Mouse (Mus musculus) MEL (cell line): ENCODE data around the gene Slco4a1. TPM values are rescaled to one million over a fixed set of nuclear protein-coding genes. Genes with fewer than 3 reads are reported as not detected.

ENCODE experiments used
- DNase-seq: peaks from one replicate; pipeline ENCODE4 v3.0.0; 2011; ENCODE audit warnings: low read depth, low spot score
- H3K27ac ChIP-seq: 2 replicates; pipeline ENCODE4 v1.5.1; 2012; ENCODE audit warnings: low read depth, mild to moderate bottlenecking, control low read depth, low read length, moderate library complexity; ENCODE audit not compliant: control insufficient read depth
- H3K27me3 ChIP-seq, 2 experiments: fragments of 150-350 bp in 1 of 2; sonication (generic) in 1 of 2; 2 replicates each; pipeline ENCODE4 v1.6.1; 2012; ENCODE audit warnings: low read length in 2 of 2, mild to moderate bottlenecking in 2 of 2, improper control_type of control experiment in 1 of 2, moderate library complexity in 1 of 2; ENCODE audit not compliant: insufficient read depth in 2 of 2, control insufficient read depth in 1 of 2
- H3K36me3 ChIP-seq, 2 experiments: 2 replicates each; pipeline ENCODE4 v1.6.1; 2012 to 2014; ENCODE audit warnings: low read length in 2 of 2, improper control_type of control experiment in 1 of 2, inconsistent platforms in 1 of 2, mild to moderate bottlenecking in 1 of 2; ENCODE audit not compliant: insufficient read depth in 2 of 2, control insufficient read depth in 1 of 2
- H3K4me1 ChIP-seq, 2 experiments: fragments of 150-350 bp in 1 of 2; sonication (generic) in 1 of 2; 2 replicates each; pipeline ENCODE4 v1.6.1; 2012; ENCODE audit warnings: low read length in 2 of 2, improper control_type of control experiment in 1 of 2, mild to moderate bottlenecking in 1 of 2; ENCODE audit not compliant: insufficient read depth in 2 of 2, control insufficient read depth in 1 of 2
- H3K4me3 ChIP-seq, 2 experiments: fragments of 150-350 bp in 1 of 2; sonication (generic) in 1 of 2; 2 replicates each; pipeline ENCODE4 v1.5.1; 2012; ENCODE audit warnings: low read depth in 2 of 2, low read length in 2 of 2, mild to moderate bottlenecking in 2 of 2, moderate library complexity in 2 of 2, control low read depth in 1 of 2, improper control_type of control experiment in 1 of 2; ENCODE audit not compliant: control insufficient read depth in 1 of 2, insufficient read depth in 1 of 2
- H3K79me2 ChIP-seq: 2 replicates; pipeline ENCODE4 v1.6.1; 2012; ENCODE audit warnings: mild to moderate bottlenecking, low read length, moderate library complexity; ENCODE audit not compliant: control insufficient read depth, poor library complexity, insufficient read depth
- H3K9ac ChIP-seq: 2 replicates; pipeline ENCODE4 v1.6.1; 2012; ENCODE audit warnings: low read depth, mild to moderate bottlenecking, control low read depth, low read length, moderate library complexity; ENCODE audit not compliant: control insufficient read depth, poor library complexity, severe bottlenecking
- H3K9me3 ChIP-seq: fragments of 150-350 bp; sonication (generic); replicated peaks from 2 replicates; pipeline ENCODE4 v1.6.1; 2012; ENCODE audit warnings: mild to moderate bottlenecking, low read length, improper control_type of control experiment, moderate library complexity; ENCODE audit not compliant: insufficient read depth
- BHLHE40 ChIP-seq: IDR thresholded peaks from 2 replicates; pipeline ENCODE4 v1.6.1; 2012; ENCODE audit warnings: low read depth, mild to moderate bottlenecking, inconsistent platforms, low read length, improper control_type of control experiment, borderline replicate concordance
- CHD2 ChIP-seq: IDR thresholded peaks from 2 replicates; pipeline ENCODE4 v1.6.1; 2011; ENCODE audit warnings: low read length, improper control_type of control experiment
- E2F4 ChIP-seq: IDR thresholded peaks from 2 replicates; pipeline ENCODE4 v1.6.1; 2011; ENCODE audit warnings: low read depth, low read length, improper control_type of control experiment, borderline replicate concordance
- EP300 ChIP-seq, 2 experiments: IDR thresholded peaks; 2 replicates each; pipeline ENCODE4 v1.6.1; 2011; ENCODE audit warnings: improper control_type of control experiment in 2 of 2, low read length in 2 of 2, low read depth in 1 of 2, mild to moderate bottlenecking in 1 of 2
- ETS1 ChIP-seq: IDR thresholded peaks from 2 replicates; pipeline ENCODE4 v1.6.1; 2012; ENCODE audit warnings: low read depth, mild to moderate bottlenecking, inconsistent platforms, low read length, improper control_type of control experiment, moderate library complexity
- GABPA ChIP-seq: IDR thresholded peaks from 2 replicates; pipeline ENCODE4 v1.6.1; 2012; ENCODE audit warnings: low read depth, mild to moderate bottlenecking, inconsistent platforms, low read length, improper control_type of control experiment, moderate library complexity
- GATA1 ChIP-seq: IDR thresholded peaks from 2 replicates; pipeline ENCODE4 v1.6.1; 2011; ENCODE audit warnings: low read depth, low read length, improper control_type of control experiment
- HCFC1 ChIP-seq: IDR thresholded peaks from 2 replicates; pipeline ENCODE4 v1.6.1; 2012; ENCODE audit warnings: low read depth, mild to moderate bottlenecking, inconsistent platforms, low read length, improper control_type of control experiment, moderate library complexity
- JUND ChIP-seq: IDR thresholded peaks from 2 replicates; pipeline ENCODE4 v1.6.1; 2011; ENCODE audit warnings: low read depth, mild to moderate bottlenecking, improper control_type of control experiment, low read length
- KAT2A ChIP-seq: conservative IDR thresholded peaks from 2 replicates; pipeline ENCODE4 v1.6.1; 2012; ENCODE audit warnings: low read depth, low read length, improper control_type of control experiment, inconsistent platforms
- MAX ChIP-seq: IDR thresholded peaks from 2 replicates; pipeline ENCODE4 v1.6.1; 2011; ENCODE audit warnings: low read length, improper control_type of control experiment
- MEF2A ChIP-seq: IDR thresholded peaks from 2 replicates; pipeline ENCODE4 v1.6.1; 2014; ENCODE audit warnings: low read depth, mild to moderate bottlenecking, inconsistent platforms, low read length, improper control_type of control experiment; ENCODE audit not compliant: poor library complexity, insufficient replicate concordance, severe bottlenecking; ENCODE audit errors: extremely low read depth
- MYB ChIP-seq: IDR thresholded peaks from 2 replicates; pipeline ENCODE4 v1.6.1; 2011; ENCODE audit warnings: mild to moderate bottlenecking, low read depth, low read length, improper control_type of control experiment
- MYC ChIP-seq: IDR thresholded peaks from 2 replicates; pipeline ENCODE4 v1.6.1; 2011; ENCODE audit warnings: low read depth, mild to moderate bottlenecking, low read length, improper control_type of control experiment, moderate library complexity
- NELFE ChIP-seq: IDR thresholded peaks from 2 replicates; pipeline ENCODE4 v1.6.1; 2011; ENCODE audit warnings: low read depth, low read length, improper control_type of control experiment
- NRF1 ChIP-seq: IDR thresholded peaks from 2 replicates; pipeline ENCODE4 v1.6.1; 2014; ENCODE audit warnings: low read depth, mild to moderate bottlenecking, inconsistent platforms, low read length, improper control_type of control experiment, moderate library complexity; ENCODE audit not compliant: poor library complexity, insufficient read depth, severe bottlenecking
- POLR2AphosphoS2 ChIP-seq: IDR thresholded peaks from 2 replicates; pipeline ENCODE4 v1.6.1; 2011; ENCODE audit warnings: low read length, improper control_type of control experiment
- POLR2AphosphoS5 ChIP-seq: IDR thresholded peaks from 2 replicates; pipeline ENCODE4 v1.6.1; 2012; ENCODE audit warnings: low read depth, borderline replicate concordance, mild to moderate bottlenecking, inconsistent platforms, low read length, moderate library complexity, mixed read lengths
- RAD21 ChIP-seq: IDR thresholded peaks from 2 replicates; pipeline ENCODE4 v1.6.1; 2011; ENCODE audit warnings: mild to moderate bottlenecking, low read depth, low read length, improper control_type of control experiment
- RCOR1 ChIP-seq: IDR thresholded peaks from 2 replicates; pipeline ENCODE4 v1.6.1; 2012; ENCODE audit warnings: low read depth, mild to moderate bottlenecking, inconsistent platforms, low read length, improper control_type of control experiment
- SMC3 ChIP-seq: IDR thresholded peaks from 2 replicates; pipeline ENCODE4 v1.6.1; 2011; ENCODE audit warnings: low read depth, low read length, improper control_type of control experiment
- TAL1 ChIP-seq: IDR thresholded peaks from 2 replicates; pipeline ENCODE4 v1.6.1; 2012; ENCODE audit warnings: mild to moderate bottlenecking, inconsistent platforms, low read length, moderate library complexity, mixed read lengths
- TCF12 ChIP-seq: IDR thresholded peaks from 2 replicates; pipeline ENCODE4 v1.6.1; 2014; ENCODE audit warnings: low read depth, mild to moderate bottlenecking, inconsistent platforms, low read length, improper control_type of control experiment, moderate library complexity
- USF1 ChIP-seq: IDR thresholded peaks from 2 replicates; pipeline ENCODE4 v1.6.1; 2014; ENCODE audit warnings: low read depth, mild to moderate bottlenecking, inconsistent platforms, low read length, improper control_type of control experiment, moderate library complexity
- USF2 ChIP-seq, 2 experiments: IDR thresholded peaks; 2 replicates each; pipeline ENCODE4 v1.6.1; 2011 to 2012; ENCODE audit warnings: improper control_type of control experiment in 2 of 2, low read length in 2 of 2, borderline replicate concordance in 1 of 2, inconsistent platforms in 1 of 2, low read depth in 1 of 2, mild to moderate bottlenecking in 1 of 2; ENCODE audit not compliant: insufficient read depth in 1 of 2
- ZC3H11A ChIP-seq: IDR thresholded peaks from 2 replicates; pipeline ENCODE4 v1.6.1; 2012; ENCODE audit warnings: low read depth, mild to moderate bottlenecking, inconsistent platforms, low read length, improper control_type of control experiment
- ZKSCAN1 ChIP-seq: IDR thresholded peaks from 2 replicates; pipeline ENCODE4 v1.6.1; 2012; ENCODE audit warnings: low read depth, mild to moderate bottlenecking, inconsistent platforms, low read length, improper control_type of control experiment, moderate library complexity
- polyA plus RNA-seq, 2 experiments: library from polyadenylated mRNA; stranded (reverse) in 1 of 2; unstranded in 1 of 2; fragments of >175 nt in 1 of 2; fragments of >200 nt in 1 of 2; gene quantifications; 2 replicates each; pipeline versions ENCODE4 v1.2.1 to v1.2.4; 2012; ENCODE audit warnings: low replicate concordance in 2 of 2, low read depth in 1 of 2; ENCODE audit not compliant: insufficient read length in 2 of 2, insufficient read depth in 1 of 2, missing spikeins in 1 of 2
- total RNA-seq: library from RNA; depleted of rRNA; stranded (reverse); fragments of 300-350 nt; gene quantifications from 2 replicates; pipeline ENCODE4 v1.2.3, GENCODE M21; 2012

The Slco4a1 gene
- total and polyA plus RNA-seq, 3 experiments, result not detected

DNA sequence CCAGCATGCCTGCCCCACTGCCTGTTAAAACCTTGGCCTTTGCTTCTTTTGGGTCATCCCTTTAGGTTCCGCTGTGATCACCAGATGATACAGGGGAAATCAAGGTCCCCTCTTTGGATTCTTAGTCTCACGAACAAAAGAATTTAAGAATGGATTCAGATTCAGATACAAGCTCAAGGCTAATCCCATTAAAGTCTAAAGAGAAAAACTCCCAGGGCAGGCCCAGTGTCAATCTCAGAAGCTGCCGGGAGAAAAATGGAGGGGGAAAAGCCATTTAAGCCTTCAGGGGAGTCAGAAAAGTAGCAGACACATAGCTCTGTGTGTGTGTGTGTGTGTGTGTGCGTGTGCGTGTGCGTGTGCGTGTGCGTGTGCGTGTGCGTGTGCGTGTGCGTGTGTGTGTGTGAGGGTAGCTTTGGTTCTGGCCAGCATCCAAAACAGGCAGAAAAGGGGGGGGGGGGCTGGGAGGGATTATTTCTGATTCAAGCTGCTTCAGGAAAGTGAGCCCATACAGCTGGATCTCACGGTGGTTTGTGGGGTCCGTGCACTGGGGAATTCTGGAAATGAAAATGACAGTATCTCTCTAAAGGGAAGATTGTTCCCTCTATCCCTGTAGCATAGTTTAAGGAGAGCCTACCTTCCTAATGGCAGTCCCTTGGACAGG, 52.5 kb downstream of the Slco4a1 start:
- DNase-seq, result no peak
- no peaks in the 10 kb centered on the region for H3K4me1 ChIP-seq
- H3K36me3 ChIP-seq, result no peaks in the 10 kb centered on the region
- H3K27me3 ChIP-seq, result peaks cover 7 to 14% of the 10 kb centered on the region in 2 experiments
- no peak overlapping the region for H3K9ac ChIP-seq
- H3K9me3 ChIP-seq, result no peaks in the 10 kb centered on the region
- H3K79me2 ChIP-seq, result no peaks in the 10 kb centered on the region
- no peak overlapping the region for H3K27ac ChIP-seq
- TF ChIP-seq GABPA, result no peak
- TF ChIP-seq NELFE, result no peak
- no peak for TF ChIP-seq CHD2
- no peak for TF ChIP-seq POLR2AphosphoS2
- no peak for TF ChIP-seq ETS1
- no peak for TF ChIP-seq GATA1
- no peak for TF ChIP-seq ZC3H11A
- TF ChIP-seq RAD21, result no peak
- TF ChIP-seq HCFC1, result no peak
- TF ChIP-seq EP300 (IDR thresholded peaks at IDR 0.05; ENCODE audit: low read depth in 1 of 2, low read length in 2 of 2), result no peak
- TF ChIP-seq NRF1, result no peak
- no peak for TF ChIP-seq TCF12
- TF ChIP-seq KAT2A, result no peak
- TF ChIP-seq JUND, result no peak
- TF ChIP-seq MAX, result no peak
- TF ChIP-seq, all 39 proteins: peak for 0
- H3K4me3 ChIP-seq, result no peak overlapping the region

DNA sequence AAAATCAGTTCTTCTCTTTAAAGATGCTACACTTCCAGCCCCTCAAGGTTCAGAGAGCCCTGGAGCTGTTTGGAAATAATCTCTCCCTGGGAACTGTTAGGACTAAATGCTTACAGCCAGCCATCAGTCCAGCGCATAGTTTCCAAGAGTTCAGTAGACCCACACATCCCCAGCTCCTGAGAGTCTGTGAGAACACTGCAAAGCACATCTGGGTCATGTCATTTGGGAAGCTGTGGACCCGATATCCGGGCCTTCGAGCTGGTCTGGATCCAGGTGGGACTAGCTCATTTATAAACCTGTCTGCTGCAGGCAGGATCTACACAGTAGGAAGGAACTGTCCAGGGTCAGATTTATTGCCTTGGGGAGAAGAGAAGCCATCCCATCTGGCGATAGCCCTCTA, 54.8 kb downstream of the Slco4a1 start:
- Histone ChIP-seq H3K79me2 (no peaks in the 10 kb centered on the region), H3K4me1 (no peaks in the 10 kb centered on the region), H3K9me3 (no peaks in the 10 kb centered on the region), H3K4me3 (no peak overlapping the region), H3K27ac (no peak overlapping the region)
- no peak for DNase-seq
- TF ChIP-seq NELFE, result no peak
- no peak for TF ChIP-seq ZKSCAN1
- no peak for TF ChIP-seq JUND
- TF ChIP-seq EP300 (IDR thresholded peaks at IDR 0.05; ENCODE audit: low read depth in 1 of 2, low read length in 2 of 2), result no peak
- TF ChIP-seq TAL1, result no peak
- TF ChIP-seq MYB, result no peak
- TF ChIP-seq E2F4, result no peak
- TF ChIP-seq CHD2, result no peak
- no peak for TF ChIP-seq RCOR1
- TF ChIP-seq BHLHE40, result no peak
- TF ChIP-seq USF1, result no peak
- no peak for TF ChIP-seq MEF2A
- no peak for TF ChIP-seq SMC3
- no peak for TF ChIP-seq NRF1
- no peak for TF ChIP-seq USF2 (IDR thresholded peaks at IDR 0.05; ENCODE audit: borderline replicate concordance in 1 of 2, insufficient read depth in 1 of 2, low read depth in 1 of 2, low read length in 2 of 2)
- no peak for TF ChIP-seq KAT2A
- TF ChIP-seq RAD21, result no peak
- TF ChIP-seq POLR2AphosphoS5, result no peak
- no peak for TF ChIP-seq MYC
- TF ChIP-seq, all 39 proteins: peak for 0
- Histone ChIP-seq H3K9ac (no peak overlapping the region), H3K27me3 (peaks cover 8 to 16% of the 10 kb centered on the region in 2 experiments), H3K36me3 (no peaks in the 10 kb centered on the region)
